Mouse (Mus musculus) adipose tissue, adult 10 weeks (tissue): ENCODE measurements around the gene Hivep3. TPM values are rescaled to one million over a fixed set of nuclear protein-coding genes. Genes with fewer than 3 reads are reported as not detected.

Experiments
- polyA plus RNA-seq: library from polyadenylated mRNA; stranded (reverse); fragments of 350-450 nt; fragmentation: Illumina TruSeq; extraction: RNeasy Lipid Tissue Mini Kit (QIAGEN cat#74804); gene quantifications from one replicate; pipeline ENCODE4 v1.2.3, GENCODE M21; 2014; ENCODE audit warnings: low read depth, low replicate concordance

Hivep3 gene
- 17.6 TPM for polyA plus RNA-seq

GRCm38 (mm10) chr4:119733184-119733880 lies at the start of gene Hivep3:
Gene Hivep3 (plus strand): TSS chr4:119733784.

GRCm38 (mm10) chr4:120064696-120065095 lies 331.1 kb downstream of the Hivep3 start, which contains the start of gene AL607142.1:
Gene AL607142.1 (plus strand): TSS chr4:120064996.

GRCm38 (mm10) chr4:120161166-120161949 lies 427.8 kb downstream of the Hivep3 start, which contains the start of gene Edn2:
Gene Edn2 (plus strand): TSS chr4:120161206.

Other genes starting within 250 kb of the Hivep3 start
- gene Rimkla, start 241.2 kb upstream of the Hivep3 start, polyA plus RNA-seq, result 0.52 TPM
- gene Foxj3, start 196.8 kb upstream of the Hivep3 start, polyA plus RNA-seq, result 23.3 TPM
- 14.2 TPM for gene Frg2f1, start 194.3 kb upstream of the Hivep3 start, polyA plus RNA-seq
- not detected for gene Guca2a, start 96.1 kb upstream of the Hivep3 start, polyA plus RNA-seq
- gene Guca2b, start 74.8 kb upstream of the Hivep3 start, polyA plus RNA-seq, result 1.3 TPM